Mouse (Mus musculus) heart, embryonic 10.5 days (tissue): Measurements from ENCODE around the gene Map2k2. TPM values are rescaled to one million over a fixed set of nuclear protein-coding genes. Genes with fewer than 3 reads are reported as not detected.
"Not testable (repeated sequence)": the region's sequence is repeated elsewhere in the genome, so short reads cannot be mapped to it uniquely, and the experiment has no call there.

Experiments
- DNase-seq: peaks from one replicate; pipeline ENCODE4 v3.0.0-alpha.2; 2017; ENCODE audit warnings: low spot score
- H3K27ac ChIP-seq: fragments of 300-500 bp; sonication (generic); 2 replicates; pipeline ENCODE4 v1.5.1; 2016; ENCODE audit warnings: mild to moderate bottlenecking
- H3K27me3 ChIP-seq: fragments of 300-500 bp; sonication (generic); 2 replicates; pipeline ENCODE4 v1.6.1; 2016; ENCODE audit warnings: mild to moderate bottlenecking; ENCODE audit not compliant: poor library complexity, insufficient read depth, severe bottlenecking
- H3K36me3 ChIP-seq: fragments of 300-500 bp; sonication (generic); 2 replicates; pipeline ENCODE4 v1.6.1; 2016; ENCODE audit warnings: mild to moderate bottlenecking, moderate library complexity
- H3K4me1 ChIP-seq: fragments of 300-500 bp; sonication (generic); 2 replicates; pipeline ENCODE4 v1.6.1; 2016; ENCODE audit warnings: mild to moderate bottlenecking
- H3K4me3 ChIP-seq: fragments of 300-500 bp; sonication (generic); 2 replicates; pipeline ENCODE4 v1.5.1; 2016; ENCODE audit warnings: mild to moderate bottlenecking, moderate library complexity
- H3K9me3 ChIP-seq: fragments of 300-500 bp; sonication (generic); 2 replicates; pipeline ENCODE4 v1.6.1; 2016; ENCODE audit warnings: mild to moderate bottlenecking, moderate library complexity
- WGBS: fragments of 180-500 bp; shearing (Covaris S2); methylation state at CpG from one replicate; pipeline ENCODE4 v1.1.7; 2016; 5-methylcytosine and 5-hydroxymethylcytosine counted together
- polyA plus RNA-seq: library from polyadenylated mRNA; unstranded; fragments of >200 nt; fragmentation: Nextera tagmentation; extraction: Ambion mirVana; gene quantifications from 2 replicates; pipeline ENCODE4 v1.2.1, GENCODE M21; 2016

Gene Map2k2
- 173 and 196 TPM in 2 replicates for polyA plus RNA-seq

DNA sequence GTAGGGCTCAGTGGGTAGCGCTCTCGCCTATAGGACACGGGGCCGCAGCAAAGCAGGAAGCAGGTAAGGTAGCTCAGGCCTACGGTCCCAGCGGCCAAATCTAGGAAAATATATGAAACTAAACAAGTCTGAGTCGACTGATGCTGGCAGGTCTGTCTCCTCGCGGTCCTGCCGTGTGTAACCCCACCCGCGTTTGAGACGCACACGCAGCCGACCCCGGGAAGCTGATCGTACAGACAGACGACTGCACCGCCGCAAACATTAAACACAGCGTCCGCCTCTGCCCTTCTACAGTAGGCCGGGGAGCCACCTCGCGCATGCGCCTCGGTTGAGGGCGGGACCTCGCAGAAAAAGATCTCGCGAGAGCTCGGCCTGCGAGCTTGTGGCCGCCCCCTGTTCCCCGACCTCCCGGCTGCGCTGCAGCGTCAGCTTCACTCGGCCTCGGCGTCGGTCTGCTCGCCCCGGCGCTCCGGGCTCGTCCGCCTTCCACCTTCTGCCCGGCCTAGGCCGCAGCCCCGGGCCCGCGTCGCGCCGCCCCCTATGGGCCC lies at the start of gene Map2k2:
Gene Map2k2 (plus strand): TSS at position 351 of the 548 bp plus-strand sequence.
- peaks cover 34% of the 10 kb centered on the region for H3K4me1 ChIP-seq
- peaks cover 27% of the 10 kb centered on the region for H3K36me3 ChIP-seq
- H3K27ac ChIP-seq: peak within 1 kb of the TSS; percentile 99
- no peaks in the 10 kb centered on the region for H3K9me3 ChIP-seq
- DNase-seq: peak; percentile 98
- H3K4me3 ChIP-seq: peak within 1 kb of the TSS; percentile 95
- under 1% methylated on average over 56 of the region's 56 CpGs for WGBS
- no peaks in the 10 kb centered on the region for H3K27me3 ChIP-seq

DNA sequence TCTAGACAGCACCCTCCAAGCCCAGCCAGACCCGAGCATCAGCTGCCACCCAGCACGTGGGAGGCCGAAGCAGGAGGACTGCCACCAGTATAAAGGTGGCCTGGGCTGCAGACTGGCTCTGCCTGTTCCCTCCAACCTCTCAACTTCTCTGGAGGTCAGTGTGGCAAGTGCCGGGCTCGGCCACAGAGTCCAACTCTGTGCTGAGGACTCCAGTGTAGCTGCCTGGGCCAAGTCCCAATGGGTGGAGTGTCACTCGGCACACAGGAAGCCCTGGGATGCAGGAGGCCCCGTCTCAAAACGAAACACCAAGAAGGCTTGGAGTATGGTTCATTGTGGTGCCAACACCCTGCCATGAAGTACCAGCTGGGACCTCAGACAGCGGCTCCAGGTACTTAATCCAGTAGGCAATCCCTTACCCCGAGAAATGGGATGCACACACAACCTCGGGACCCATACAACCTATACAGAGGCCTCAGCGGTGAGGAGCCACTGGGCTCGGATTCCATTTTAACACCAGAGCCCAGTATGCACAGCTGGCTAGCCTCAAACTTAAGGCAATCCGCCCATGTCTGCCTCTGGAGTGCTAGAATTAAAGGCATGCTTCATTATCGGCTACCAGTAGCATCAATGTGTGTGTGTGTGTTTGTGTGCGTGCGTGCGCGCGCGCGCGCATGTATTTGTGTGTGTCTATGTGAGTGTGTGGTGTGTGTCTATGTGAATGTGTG lies 48.1 kb upstream of the Map2k2 start:
- H3K36me3 ChIP-seq: peaks cover 28% of the 10 kb centered on the region
- WGBS: 94% methylated on average over 23 of the region's 23 CpGs
- H3K9me3 ChIP-seq: no peaks in the 10 kb centered on the region
- peaks cover 30% of the 10 kb centered on the region for H3K4me1 ChIP-seq
- no peak overlapping the region for H3K4me3 ChIP-seq
- DNase-seq: no peak
- H3K27ac ChIP-seq: no peak overlapping the region
- no peaks in the 10 kb centered on the region for H3K27me3 ChIP-seq

DNA sequence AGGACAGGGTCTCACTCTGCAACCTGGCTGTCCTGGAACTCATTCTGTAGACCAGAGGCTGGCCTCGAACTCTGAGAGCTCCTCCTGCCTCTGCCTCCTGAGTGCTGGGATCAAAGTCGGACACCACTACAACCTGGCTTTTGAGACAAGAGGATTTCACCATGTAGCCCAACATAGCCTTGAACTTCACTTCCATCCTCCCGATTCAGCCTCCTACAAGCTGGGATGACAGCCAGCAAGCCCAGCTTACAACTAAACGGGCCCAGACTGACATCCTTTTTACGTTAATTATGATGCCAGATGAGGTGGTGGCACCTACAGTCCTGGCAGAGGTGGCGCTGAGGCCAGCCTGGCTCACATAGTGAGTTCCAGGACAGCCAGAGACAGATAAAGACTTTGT lies 46.8 kb upstream of the Map2k2 start:
- H3K4me3 ChIP-seq: peak overlapping the region; percentile 87
- H3K9me3 ChIP-seq: no peaks in the 10 kb centered on the region
- no peaks in the 10 kb centered on the region for H3K27me3 ChIP-seq
- 87% methylated on average over 6 of the region's 6 CpGs for WGBS
- peaks cover 19% of the 10 kb centered on the region; the same call in 1 of the 2 replicates for H3K36me3 ChIP-seq
- no peak overlapping the region for H3K27ac ChIP-seq
- DNase-seq: no peak
- peaks cover 30% of the 10 kb centered on the region for H3K4me1 ChIP-seq

DNA sequence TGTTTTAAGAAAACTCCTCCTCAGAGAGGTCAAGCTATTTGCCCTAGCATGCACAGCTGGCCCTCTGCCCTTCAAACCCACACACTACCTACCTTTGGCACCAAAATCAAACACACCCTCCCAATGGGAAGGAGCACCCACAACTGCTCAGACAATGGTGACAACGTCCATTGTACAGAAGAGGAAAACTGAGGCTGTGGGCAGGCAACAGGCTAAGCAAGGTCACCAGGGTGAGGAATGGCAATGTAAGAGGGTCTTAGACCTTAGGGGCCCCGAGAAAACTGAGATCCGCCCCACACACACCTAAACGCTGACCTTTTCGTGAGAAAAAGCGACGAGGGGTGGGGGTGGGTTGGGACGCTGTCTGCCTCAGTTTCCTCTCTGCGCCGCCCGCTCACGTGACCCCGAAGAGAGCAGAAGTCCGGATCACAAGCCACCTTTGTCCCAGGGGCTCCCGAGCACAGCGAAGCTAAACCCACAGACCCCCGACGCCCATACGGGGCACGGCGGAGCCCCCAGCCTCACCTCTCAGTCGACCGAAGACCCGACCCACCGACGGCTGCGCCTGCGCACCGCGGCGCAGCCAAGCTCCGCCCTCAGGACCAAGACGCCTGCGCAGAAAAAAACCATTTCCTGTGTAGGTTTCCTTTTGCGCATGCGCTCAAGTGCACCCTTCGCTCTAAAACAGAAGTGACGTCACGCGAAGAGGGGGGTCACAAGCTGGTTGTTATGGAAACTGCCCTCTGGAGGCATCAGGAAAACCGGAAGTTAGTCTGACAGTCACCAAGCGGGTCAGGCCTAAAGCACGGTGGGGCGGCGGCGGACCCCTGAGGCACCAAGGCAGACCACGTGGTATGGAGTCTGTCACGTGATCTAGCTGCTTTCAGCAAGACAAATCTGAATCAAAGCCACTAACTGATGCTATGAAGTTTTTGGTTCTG lies 45.8 kb upstream of the Map2k2 start, which contains the start of gene Sgta:
Gene Sgta (minus strand): TSS at position 579 of the 941 bp plus-strand sequence.
- under 1% methylated on average over 48 of the region's 48 CpGs for WGBS
- peaks cover 30% of the 10 kb centered on the region for H3K4me1 ChIP-seq
- H3K9me3 ChIP-seq: no peaks in the 10 kb centered on the region
- H3K4me3 ChIP-seq: peak within 1 kb of the TSS; percentile 87
- H3K36me3 ChIP-seq: peaks cover 16% of the 10 kb centered on the region; the same call in 1 of the 2 replicates
- peak; percentile 99 for DNase-seq
- H3K27ac ChIP-seq: peak within 1 kb of the TSS; percentile 93
- no peaks in the 10 kb centered on the region for H3K27me3 ChIP-seq

DNA sequence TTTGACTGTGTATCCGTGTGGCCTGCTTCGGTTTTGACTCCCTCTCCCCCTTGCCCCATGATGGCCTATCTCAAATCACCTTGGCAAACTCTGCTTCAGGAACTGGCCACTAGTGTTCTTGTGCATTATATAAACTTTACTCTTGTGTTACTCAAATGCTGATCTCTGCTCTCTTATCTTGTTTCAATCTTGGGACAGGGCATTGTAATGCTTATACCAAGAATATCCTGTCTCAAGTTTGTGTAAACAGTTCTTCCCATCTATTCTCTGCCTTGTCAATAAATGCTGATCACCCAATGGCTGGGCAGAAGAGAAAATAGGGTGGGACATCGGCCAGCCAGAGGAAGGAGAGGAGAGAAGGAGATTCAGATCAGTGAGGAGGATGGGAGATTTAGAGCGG lies 43.0 kb upstream of the Map2k2 start:
- Histone ChIP-seq H3K4me1 (peaks cover 14% of the 10 kb centered on the region), H3K4me3 (no peak overlapping the region), H3K9me3 (no peaks in the 10 kb centered on the region), H3K36me3 (peaks cover 5% of the 10 kb centered on the region; the same call in 1 of the 2 replicates), H3K27ac (no peak overlapping the region), H3K27me3 (no peaks in the 10 kb centered on the region)
- WGBS: 63% methylated on average over 4 of the region's 4 CpGs
- DNase-seq: no peak

DNA sequence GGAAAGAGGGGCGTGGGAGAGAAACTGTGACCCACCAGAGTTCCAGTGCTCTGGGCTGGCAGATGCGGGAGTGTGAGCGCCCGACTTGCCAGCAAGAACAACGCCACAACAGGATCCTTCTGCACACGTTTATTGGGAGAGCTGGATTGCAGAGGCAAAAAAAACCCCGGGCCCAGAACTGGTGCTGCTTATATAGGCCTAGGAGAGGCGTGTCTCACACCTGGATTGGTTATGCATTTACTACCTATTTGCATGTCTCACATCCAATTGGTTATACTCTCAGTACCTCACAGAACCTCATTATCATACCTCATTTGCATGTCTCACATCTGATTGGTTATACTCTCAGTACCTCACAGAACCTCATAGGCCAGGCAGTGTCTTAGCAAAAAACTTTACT lies 41.2 kb upstream of the Map2k2 start:
- WGBS: 83% methylated on average over 8 of the region's 8 CpGs
- H3K27me3 ChIP-seq, H3K4me1 ChIP-seq, H3K4me3 ChIP-seq, H3K9me3 ChIP-seq, H3K36me3 ChIP-seq, H3K27ac ChIP-seq, DNase-seq: not testable (repeated sequence)

DNA sequence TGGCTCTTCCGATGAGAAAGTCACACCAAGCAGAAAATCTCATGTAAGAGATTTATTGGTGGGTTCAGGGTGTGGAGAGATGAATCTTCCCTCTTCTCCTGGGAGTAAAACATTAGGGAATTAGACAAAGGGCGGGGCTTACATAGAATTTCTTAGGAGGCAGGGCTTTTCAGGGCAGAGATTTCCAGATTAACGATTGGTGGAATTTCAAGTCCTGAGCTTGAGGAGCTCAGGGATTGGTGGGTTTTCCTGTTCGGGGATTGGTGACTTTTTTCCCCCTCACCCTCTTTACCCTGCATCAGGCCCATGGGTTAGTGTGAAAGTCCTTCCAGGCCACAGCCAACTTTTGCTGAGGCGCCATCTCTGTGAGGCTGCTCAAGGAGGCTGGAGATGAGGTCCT lies 37.0 kb upstream of the Map2k2 start:
- H3K27ac ChIP-seq: no peak overlapping the region
- 67% methylated on average over 5 of the region's 5 CpGs for WGBS
- H3K9me3 ChIP-seq: no peaks in the 10 kb centered on the region
- DNase-seq: no peak
- peaks cover 20% of the 10 kb centered on the region for H3K4me1 ChIP-seq
- no peaks in the 10 kb centered on the region for H3K27me3 ChIP-seq
- H3K36me3 ChIP-seq: peaks cover 16% of the 10 kb centered on the region
- H3K4me3 ChIP-seq: no peak overlapping the region

DNA sequence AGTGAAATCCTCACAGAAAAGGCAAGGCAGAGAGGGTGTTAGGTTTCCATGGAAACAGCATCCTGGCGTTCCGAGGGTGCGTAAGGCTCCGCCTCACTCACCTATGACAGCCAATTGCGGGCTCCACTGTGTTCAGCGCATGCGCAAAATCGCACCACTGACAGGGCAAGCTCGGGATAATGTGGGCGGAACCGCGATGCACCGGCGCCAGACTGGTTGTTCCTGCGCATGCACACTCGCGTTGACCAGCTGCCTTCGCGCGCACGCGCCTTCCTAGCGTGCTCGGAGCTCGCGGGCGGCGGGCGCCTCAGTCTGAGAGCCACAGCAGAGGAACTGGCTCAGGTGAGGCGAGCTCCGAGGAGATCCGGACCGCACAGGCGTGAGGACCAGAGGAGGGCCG lies 35.9 kb upstream of the Map2k2 start, which contains the start of gene Thop1:
Gene Thop1 (plus strand): TSS at position 200 of the 400 bp plus-strand sequence.
- WGBS: under 1% methylated on average over 35 of the region's 35 CpGs
- Histone ChIP-seq H3K27ac (peak within 1 kb of the TSS; percentile 88), H3K9me3 (no peaks in the 10 kb centered on the region), H3K36me3 (peaks cover 27% of the 10 kb centered on the region), H3K27me3 (no peaks in the 10 kb centered on the region), H3K4me3 (peak within 1 kb of the TSS; percentile 67), H3K4me1 (peaks cover 20% of the 10 kb centered on the region)
- peak; percentile 100 for DNase-seq

DNA sequence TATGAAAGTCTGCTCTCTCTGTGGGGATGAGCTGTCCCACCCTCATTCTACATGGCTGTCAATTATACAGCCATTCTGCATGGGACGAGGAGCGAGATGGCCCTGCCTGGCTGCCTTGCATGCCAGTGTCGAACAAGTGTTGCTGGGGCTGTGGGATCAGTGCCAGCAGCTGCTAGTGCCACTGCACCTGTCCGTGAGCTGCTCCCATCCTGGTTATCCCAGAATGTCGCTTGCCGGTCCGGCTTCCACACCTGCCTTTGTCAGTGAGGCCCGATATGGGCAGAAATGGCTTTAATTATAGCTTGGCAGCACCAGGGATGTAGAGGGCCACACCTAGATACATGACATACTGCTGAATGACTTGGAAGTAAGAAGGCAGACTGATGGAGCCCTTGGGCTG lies 33.4 kb upstream of the Map2k2 start:
- Histone ChIP-seq H3K4me3 (no peak overlapping the region), H3K36me3 (peaks cover 49% of the 10 kb centered on the region), H3K27ac (no peak overlapping the region), H3K9me3 (no peaks in the 10 kb centered on the region), H3K4me1 (peaks cover 24% of the 10 kb centered on the region), H3K27me3 (no peaks in the 10 kb centered on the region)
- no peak for DNase-seq
- WGBS: 92% methylated on average over 8 of the region's 8 CpGs

DNA sequence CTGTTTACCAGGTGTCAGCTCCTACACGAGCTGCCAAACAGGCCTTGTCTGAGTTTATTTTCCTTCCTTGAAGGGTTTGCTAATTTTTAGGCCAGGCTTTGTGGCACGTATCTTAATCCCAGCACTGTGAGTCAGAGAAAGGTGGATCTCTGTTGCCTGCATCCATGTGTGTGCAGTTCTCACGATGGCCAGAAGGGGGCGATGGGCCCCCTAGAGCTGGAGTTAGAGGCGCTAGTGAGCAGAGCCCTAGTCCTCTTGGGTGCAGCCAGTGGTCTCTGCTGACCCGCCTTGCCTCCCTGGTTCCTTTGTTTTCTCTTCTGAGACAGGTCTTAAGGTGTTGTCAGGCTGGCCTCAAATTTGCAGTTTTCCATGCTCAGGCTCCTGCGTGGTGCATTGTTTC lies 32.3 kb upstream of the Map2k2 start:
- no peak for DNase-seq
- H3K27ac ChIP-seq: no peak overlapping the region
- no peaks in the 10 kb centered on the region for H3K9me3 ChIP-seq
- H3K4me3 ChIP-seq: no peak overlapping the region
- peaks cover 24% of the 10 kb centered on the region for H3K4me1 ChIP-seq
- no peaks in the 10 kb centered on the region for H3K27me3 ChIP-seq
- 60% methylated on average over 7 of the region's 7 CpGs for WGBS
- peaks cover 60% of the 10 kb centered on the region for H3K36me3 ChIP-seq

DNA sequence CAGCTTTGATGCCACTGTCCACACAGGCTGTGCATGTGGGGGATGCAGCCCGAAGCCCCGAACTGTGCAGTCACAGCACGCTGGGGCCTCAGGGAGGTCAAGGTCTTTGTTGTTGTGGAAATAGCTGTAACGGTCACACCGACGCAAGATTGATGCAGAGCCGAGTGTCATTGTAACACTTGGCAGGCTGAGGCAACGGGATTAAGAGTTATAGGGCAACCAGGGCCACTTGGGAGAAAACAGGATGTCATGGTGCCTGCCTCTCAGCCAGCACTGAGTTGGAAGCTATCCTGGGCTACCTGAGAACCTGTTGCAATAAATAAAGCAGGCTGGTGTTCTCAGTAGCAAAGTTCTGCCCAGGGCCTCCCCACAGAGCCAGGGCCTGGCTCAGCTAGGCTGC lies 30.0 kb upstream of the Map2k2 start:
- H3K4me3 ChIP-seq: no peak overlapping the region
- no peaks in the 10 kb centered on the region for H3K9me3 ChIP-seq
- H3K27me3 ChIP-seq: no peaks in the 10 kb centered on the region
- no peak for DNase-seq
- peaks cover 83% of the 10 kb centered on the region for H3K36me3 ChIP-seq
- 89% methylated on average over 8 of the region's 8 CpGs for WGBS
- H3K27ac ChIP-seq: no peak overlapping the region
- H3K4me1 ChIP-seq: peaks cover 15% of the 10 kb centered on the region

DNA sequence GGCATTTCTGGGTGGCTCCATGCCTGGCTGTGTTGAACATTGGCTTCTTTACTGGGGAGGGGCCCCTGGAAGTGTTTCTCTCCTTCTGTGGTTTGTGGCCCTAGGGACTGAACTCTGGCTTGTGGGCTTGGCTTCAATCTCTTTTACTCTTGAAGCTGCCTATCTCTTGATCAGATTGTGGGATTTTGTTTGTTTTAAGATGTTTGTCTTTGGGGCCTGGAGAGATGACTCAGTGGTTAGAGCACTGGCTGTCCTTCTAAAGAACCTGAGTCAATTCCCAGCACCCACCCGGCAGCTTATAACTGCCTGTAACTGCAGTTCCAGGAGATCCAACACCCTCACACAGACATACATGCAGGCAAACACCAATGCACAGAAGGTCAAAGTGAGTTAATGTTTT lies 29.4 kb upstream of the Map2k2 start:
- 84% methylated on average over 1 of the region's 1 CpGs for WGBS
- no peak for DNase-seq
- H3K4me1 ChIP-seq: peaks cover 8% of the 10 kb centered on the region
- no peaks in the 10 kb centered on the region for H3K27me3 ChIP-seq
- peaks cover 89% of the 10 kb centered on the region for H3K36me3 ChIP-seq
- no peak overlapping the region for H3K4me3 ChIP-seq
- no peaks in the 10 kb centered on the region for H3K9me3 ChIP-seq
- no peak overlapping the region for H3K27ac ChIP-seq

DNA sequence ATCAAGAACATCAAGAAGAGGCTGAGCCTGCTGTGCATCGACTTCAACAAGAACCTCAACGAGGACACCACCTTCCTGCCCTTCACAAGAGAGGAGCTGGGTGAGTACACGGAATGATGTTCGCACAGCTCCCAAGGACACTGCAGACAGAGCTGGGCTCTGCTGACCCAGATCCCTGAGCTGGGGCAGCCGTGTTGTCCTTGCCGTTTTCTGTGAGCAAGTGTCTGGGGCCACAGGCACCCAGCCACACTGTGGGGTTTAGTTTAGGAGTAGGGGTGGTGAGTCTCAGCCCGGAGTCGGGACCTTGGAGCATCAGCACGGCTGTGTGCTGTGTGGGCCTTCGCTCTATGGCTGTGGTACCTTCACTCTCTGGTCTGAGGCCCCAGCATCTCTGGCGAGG lies 27.8 kb upstream of the Map2k2 start:
- H3K4me3 ChIP-seq: no peak overlapping the region
- H3K36me3 ChIP-seq: peaks cover 97% of the 10 kb centered on the region
- H3K4me1 ChIP-seq: peaks cover 5% of the 10 kb centered on the region
- no peak for DNase-seq
- no peaks in the 10 kb centered on the region for H3K9me3 ChIP-seq
- H3K27ac ChIP-seq: no peak overlapping the region
- 88% methylated on average over 11 of the region's 11 CpGs for WGBS
- H3K27me3 ChIP-seq: no peaks in the 10 kb centered on the region
